Mouse (Mus musculus): Measurements from ENCODE around the gene Sh3pxd2a.

Gene Sh3pxd2a

GRCm38 (mm10) chr19:47436236-47436635, 28.0 kb downstream of the Sh3pxd2a start:
- no peak for DNase-seq

GRCm38 (mm10) chr19:47434655-47435054, 29.5 kb downstream of the Sh3pxd2a start:
- no peak for DNase-seq

GRCm38 (mm10) chr19:47432339-47432738, 31.9 kb downstream of the Sh3pxd2a start:
- DNase-seq, result no peak

GRCm38 (mm10) chr19:47431189-47431931, 32.8 kb downstream of the Sh3pxd2a start:
- DNase-seq, result no peak

- no peak for DNase-seq
These were observed 34.0 kb downstream of the Sh3pxd2a start for GRCm38 (mm10) chr19:47430160-47430559.

GRCm38 (mm10) chr19:47429245-47429644, 35.0 kb downstream of the Sh3pxd2a start:
- DNase-seq, result peak; percentile 46 to 61

- no peak for DNase-seq
These were observed 35.4 kb downstream of the Sh3pxd2a start for GRCm38 (mm10) chr19:47428794-47429193.

- no peak for DNase-seq
These were observed 36.1 kb downstream of the Sh3pxd2a start for GRCm38 (mm10) chr19:47427841-47428789.

- DNase-seq, result no peak
These were observed 40.6 kb downstream of the Sh3pxd2a start for GRCm38 (mm10) chr19:47423632-47424031.

GRCm38 (mm10) chr19:47421128-47421898, 42.9 kb downstream of the Sh3pxd2a start:
- DNase-seq, result peak; percentile 50 to 56

- no peak for DNase-seq
These were observed 43.7 kb downstream of the Sh3pxd2a start for GRCm38 (mm10) chr19:47420539-47420938.

- DNase-seq, result peak; percentile 79 to 82
These were observed 45.0 kb downstream of the Sh3pxd2a start for GRCm38 (mm10) chr19:47419208-47419607.

GRCm38 (mm10) chr19:47416161-47416560, 48.0 kb downstream of the Sh3pxd2a start:
- DNase-seq, result no peak

GRCm38 (mm10) chr19:47414142-47414905, 49.9 kb downstream of the Sh3pxd2a start:
- DNase-seq, result peak; percentile 30 to 57

- peak; percentile 51 to 58 for DNase-seq
These were observed 50.7 kb downstream of the Sh3pxd2a start for GRCm38 (mm10) chr19:47413458-47414005.

GRCm38 (mm10) chr19:47412566-47413248, 51.5 kb downstream of the Sh3pxd2a start:
- DNase-seq, result no peak

GRCm38 (mm10) chr19:47410301-47410700, 53.9 kb downstream of the Sh3pxd2a start:
- DNase-seq, result no peak

GRCm38 (mm10) chr19:47409142-47409541, 55.1 kb downstream of the Sh3pxd2a start:
- DNase-seq, result no peak

- no peak for DNase-seq
These were observed 55.5 kb downstream of the Sh3pxd2a start for GRCm38 (mm10) chr19:47408656-47409055.

- no peak for DNase-seq
These were observed 56.9 kb downstream of the Sh3pxd2a start for GRCm38 (mm10) chr19:47407332-47407731.

- DNase-seq, result no peak
These were observed 57.7 kb downstream of the Sh3pxd2a start for GRCm38 (mm10) chr19:47406524-47406923.

Data from cerebellum, postnatal 14 days (tissue).